Mouse (Mus musculus) C2C12 (cell line): ENCODE results near the gene Socs7. TPM values are rescaled to one million over a fixed set of nuclear protein-coding genes. Genes with fewer than 3 reads are reported as not detected.
A peak's percentile ranks its signal among the peaks of the same experiment; 100 is the strongest.

Experiments
- H3K27me3 ChIP-seq: one replicate; pipeline ENCODE4 v1.6.1; 2011; ENCODE audit not compliant: control insufficient read depth, insufficient read depth, insufficient read length
- H3K36me3 ChIP-seq: one replicate; pipeline ENCODE4 v1.6.1; 2011; ENCODE audit not compliant: control insufficient read depth, insufficient read depth
- H3K4me3 ChIP-seq: one replicate; pipeline ENCODE4 v1.5.1; 2011; ENCODE audit warnings: mild to moderate bottlenecking, control low read depth; ENCODE audit not compliant: poor library complexity, insufficient read depth, severe bottlenecking
- H3K79me2 ChIP-seq: one replicate; pipeline ENCODE4 v1.6.1; 2011; ENCODE audit not compliant: control insufficient read depth, insufficient read depth
- H3K79me3 ChIP-seq: one replicate; pipeline ENCODE4 v1.6.1; 2011; ENCODE audit warnings: low read depth, control low read depth
- H3ac ChIP-seq: one replicate; pipeline ENCODE3; 2011; ENCODE audit warnings: low read depth; ENCODE audit not compliant: control insufficient read depth, insufficient read length
- CEBPB ChIP-seq: IDR thresholded peaks from one replicate; pipeline ENCODE4 v1.6.1; 2011; ENCODE audit warnings: low read depth, mild to moderate bottlenecking, control low read depth, moderate library complexity
- CTCF ChIP-seq: IDR thresholded peaks from one replicate; pipeline ENCODE4 v1.5.1; 2011; ENCODE audit not compliant: control insufficient read depth, insufficient read depth, insufficient read length
- FOSL1 ChIP-seq: IDR thresholded peaks from one replicate; pipeline ENCODE4 v1.8.0; 2011; ENCODE audit warnings: mild to moderate bottlenecking, low read length; ENCODE audit not compliant: poor library complexity, insufficient read depth, severe bottlenecking
- MAX ChIP-seq: IDR thresholded peaks from one replicate; pipeline ENCODE4 v1.6.1; 2011; ENCODE audit warnings: mild to moderate bottlenecking, control low read depth
- MYOD1 ChIP-seq: IDR thresholded peaks from one replicate; pipeline ENCODE4 v1.6.1; 2011; ENCODE audit warnings: low read depth; ENCODE audit not compliant: control insufficient read depth, insufficient read length
- MYOG ChIP-seq: IDR thresholded peaks from one replicate; pipeline ENCODE4 v1.6.1; 2011; ENCODE audit not compliant: control insufficient read depth, insufficient read length; ENCODE audit errors: extremely low read depth
- USF1 ChIP-seq: IDR thresholded peaks from one replicate; pipeline ENCODE4 v1.6.1; 2011; ENCODE audit warnings: low read depth, mild to moderate bottlenecking, control low read depth, moderate library complexity
- polyA plus RNA-seq: library from polyadenylated mRNA; unstranded; fragments of >200 nt; fragmentation: generic; extraction: Trizol; gene quantifications from one replicate; pipeline ENCODE4 v1.2.1, GENCODE M21; 2012; ENCODE audit warnings: missing spikeins

Socs7 gene
- polyA plus RNA-seq, 1 experiment: 8.1 TPM

- no peak for TF ChIP-seq CEBPB
- H3K36me3 ChIP-seq: no peaks in the 10 kb centered on the region
- H3K27me3 ChIP-seq: no peaks in the 10 kb centered on the region
- H3K4me3 ChIP-seq: no peak overlapping the region
- no peaks in the 10 kb centered on the region for H3K79me2 ChIP-seq
- no peaks in the 10 kb centered on the region for H3K79me3 ChIP-seq
- H3ac ChIP-seq: no peak overlapping the region
Measured at GRCm38 (mm10) chr11:97338302-97338976, 23.9 kb upstream of the Socs7 start.

GRCm38 (mm10) chr11:97338977-97339315, 23.4 kb upstream of the Socs7 start:
- no peaks in the 10 kb centered on the region for H3K79me2 ChIP-seq
- H3K36me3 ChIP-seq: no peaks in the 10 kb centered on the region
- no peak overlapping the region for H3ac ChIP-seq
- no peaks in the 10 kb centered on the region for H3K79me3 ChIP-seq
- H3K27me3 ChIP-seq: no peaks in the 10 kb centered on the region
- no peak overlapping the region for H3K4me3 ChIP-seq
- TF ChIP-seq USF1 (no peak), CEBPB (no peak), MYOD1 (no peak), MAX (no peak), CTCF (no peak), FOSL1 (no peak), MYOG (no peak)

DNA sequence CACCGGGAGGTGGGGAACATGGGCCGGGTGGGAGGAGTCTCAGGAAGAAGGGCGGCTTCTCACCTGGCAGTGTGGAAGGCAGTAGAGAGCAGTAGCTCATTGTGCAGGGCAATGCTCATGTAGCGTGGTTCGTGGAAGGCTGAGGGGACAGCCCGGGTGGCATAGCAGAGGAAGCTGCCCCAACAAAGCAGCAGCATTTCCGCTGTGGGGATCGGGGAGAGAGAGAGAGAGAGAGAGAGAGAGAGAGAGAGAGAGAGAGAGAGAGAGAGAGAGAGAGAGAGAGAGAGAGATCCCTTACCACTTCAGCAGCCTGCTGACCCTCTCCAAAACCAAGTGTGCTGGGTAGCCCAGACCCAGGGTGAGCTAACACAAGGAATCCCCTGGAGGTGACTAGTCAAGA, 19.2 kb upstream of the Socs7 start:
- Histone ChIP-seq H3K27me3 (peaks cover 4% of the 10 kb centered on the region), H3K36me3 (no peaks in the 10 kb centered on the region), H3K4me3 (no peak overlapping the region), H3K79me3 (no peaks in the 10 kb centered on the region), H3K79me2 (no peaks in the 10 kb centered on the region), H3ac (no peak overlapping the region)
- TF ChIP-seq CTCF (no peak), MYOG (no peak), FOSL1 (no peak), MYOD1 (no peak), CEBPB (no peak), USF1 (no peak), MAX (no peak)

DNA sequence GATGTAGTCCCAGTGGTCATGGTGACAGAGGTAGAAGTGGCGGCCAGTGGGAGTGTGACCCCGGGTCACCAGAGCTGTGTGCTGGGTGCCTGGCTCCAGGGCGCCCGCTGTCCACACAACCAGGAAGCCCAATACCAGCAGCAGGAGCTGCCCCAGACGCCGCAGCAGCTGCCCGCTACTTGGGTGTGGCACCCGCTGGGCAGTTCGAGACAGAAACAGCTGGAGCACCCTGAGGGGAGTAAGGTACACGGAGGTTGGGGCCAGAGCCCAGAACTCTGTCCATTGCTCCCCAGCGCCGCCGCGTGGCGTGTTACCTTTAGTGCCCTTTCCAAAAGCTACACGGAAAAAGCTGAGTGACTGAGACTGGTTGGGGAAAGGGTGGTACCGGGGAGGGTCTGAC, 18.7 kb upstream of the Socs7 start:
- peaks cover 4% of the 10 kb centered on the region for H3K27me3 ChIP-seq
- H3ac ChIP-seq: no peak overlapping the region
- no peak overlapping the region for H3K4me3 ChIP-seq
- no peaks in the 10 kb centered on the region for H3K36me3 ChIP-seq
- H3K79me3 ChIP-seq: no peaks in the 10 kb centered on the region
- no peaks in the 10 kb centered on the region for H3K79me2 ChIP-seq
- TF ChIP-seq MYOD1 (peak; percentile 46), CTCF (peak; percentile 31), USF1 (no peak)

DNA sequence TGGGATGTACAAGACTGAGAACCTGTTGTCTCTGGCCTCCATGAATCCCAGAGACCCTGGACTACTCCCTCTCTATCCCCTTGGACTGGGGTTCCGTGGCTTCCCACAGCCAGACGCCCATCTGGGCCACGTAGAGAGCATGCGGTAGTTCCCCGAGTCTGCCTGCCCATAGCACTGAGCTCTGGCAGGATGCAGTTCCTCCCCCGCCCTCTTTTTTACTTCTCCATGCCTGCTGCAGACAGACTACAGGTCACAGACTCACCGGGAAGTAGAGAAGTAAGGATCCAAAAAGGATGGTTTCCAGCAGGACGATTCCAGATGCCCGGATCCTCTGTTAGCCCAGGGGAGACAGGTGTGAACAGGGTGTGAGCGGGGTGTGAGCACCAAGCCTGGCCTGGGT, 16.9 kb upstream of the Socs7 start:
- Histone ChIP-seq H3K4me3 (no peak overlapping the region), H3K79me2 (no peaks in the 10 kb centered on the region), H3ac (no peak overlapping the region), H3K79me3 (no peaks in the 10 kb centered on the region), H3K27me3 (peaks cover 4% of the 10 kb centered on the region), H3K36me3 (no peaks in the 10 kb centered on the region)
- TF ChIP-seq CTCF (no peak), FOSL1 (no peak), MYOD1 (no peak), MAX (no peak), MYOG (no peak), USF1 (no peak)

DNA sequence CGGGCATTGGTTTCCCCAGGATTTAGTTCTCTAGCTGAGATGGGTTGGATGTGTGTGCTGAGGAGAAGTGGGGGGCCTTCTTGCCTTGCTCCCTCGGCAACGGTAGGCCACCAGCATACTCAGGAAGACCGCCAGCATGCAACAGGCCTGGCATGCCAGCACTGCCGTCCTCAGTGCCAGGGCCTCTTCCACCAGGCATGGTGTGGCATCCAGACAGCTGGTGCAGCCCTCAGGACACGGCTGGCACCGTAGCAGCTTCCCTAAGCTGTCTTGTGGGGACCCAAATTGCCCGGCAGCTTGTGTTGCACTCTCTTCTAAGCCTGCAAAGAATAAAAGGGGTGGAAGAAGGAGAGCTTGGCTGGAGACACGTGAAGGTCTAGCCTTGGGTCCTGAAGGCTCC, 16.0 kb upstream of the Socs7 start:
- Histone ChIP-seq H3ac (no peak overlapping the region), H3K79me3 (no peaks in the 10 kb centered on the region), H3K36me3 (no peaks in the 10 kb centered on the region), H3K27me3 (peaks cover 6% of the 10 kb centered on the region), H3K4me3 (no peak overlapping the region), H3K79me2 (no peaks in the 10 kb centered on the region)
- TF ChIP-seq MAX: no peak
- TF ChIP-seq USF1: no peak
- TF ChIP-seq MYOG: no peak
- no peak for TF ChIP-seq CTCF
- TF ChIP-seq FOSL1: no peak
- no peak for TF ChIP-seq MYOD1
- no peak for TF ChIP-seq CEBPB
